Mouse (Mus musculus) C2C12 (cell line): ENCODE measurements around the gene Kdr.

ENCODE experiments used
- CEBPB ChIP-seq: IDR thresholded peaks from one replicate; pipeline ENCODE4 v1.6.1; 2011; ENCODE audit warnings: low read depth, mild to moderate bottlenecking, control low read depth, moderate library complexity
- CTCF ChIP-seq: IDR thresholded peaks from one replicate; pipeline ENCODE4 v1.5.1; 2011; ENCODE audit not compliant: control insufficient read depth, insufficient read depth, insufficient read length
- MAX ChIP-seq: IDR thresholded peaks from one replicate; pipeline ENCODE4 v1.6.1; 2011; ENCODE audit warnings: mild to moderate bottlenecking, control low read depth

DNA sequence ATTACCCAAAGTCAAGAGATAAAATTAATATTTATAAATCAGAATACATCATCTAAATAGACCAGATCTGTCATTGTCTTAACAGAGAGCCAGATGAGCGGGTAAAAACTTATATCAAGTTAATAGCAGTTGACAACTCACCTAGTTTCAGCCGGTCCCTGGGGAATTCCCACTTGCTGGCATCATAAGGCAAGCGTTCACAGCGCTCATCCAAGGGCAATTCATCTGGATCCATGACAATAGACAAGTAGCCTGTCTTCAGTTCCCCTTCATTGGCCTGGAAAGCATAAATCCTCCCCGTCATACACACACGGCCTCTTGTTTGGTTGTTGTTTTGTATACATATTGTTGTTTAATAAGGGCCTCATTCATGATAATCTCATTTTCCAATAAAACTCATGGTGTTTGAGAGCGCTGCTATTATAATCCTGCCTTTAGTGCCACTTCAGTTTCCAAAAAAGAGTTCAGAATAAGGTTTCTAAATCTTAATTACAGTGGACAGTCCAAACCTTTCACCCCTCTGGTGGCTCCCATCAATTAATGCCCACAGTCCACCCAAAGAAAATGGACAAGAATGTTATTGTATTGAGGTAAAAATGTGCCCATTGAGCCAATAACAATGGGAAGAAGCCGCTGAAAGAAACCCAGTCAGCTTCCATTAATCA lies 26.0 kb downstream of the Kdr start:
- TF ChIP-seq CTCF (no peak), CEBPB (no peak), MAX (no peak)
